Mouse (Mus musculus): ENCODE data around the gene N4bp3. TPM values are rescaled to one million over a fixed set of nuclear protein-coding genes. Genes with fewer than 3 reads are reported as not detected.
A peak's percentile ranks its signal among the peaks of the same experiment; 100 is the strongest.

N4bp3 gene
- polyA plus RNA-seq, 1 experiment: 19.9 TPM

- H3K9me3 ChIP-seq (replicated peaks; ENCODE audit: control insufficient read depth, insufficient read depth, low read length, poor library complexity, severe bottlenecking): no peaks in the 10 kb centered on the region
- no peaks in the 10 kb centered on the region for H3K4me1 ChIP-seq (ENCODE audit: control insufficient read depth, insufficient read depth, low read length)
- no peak overlapping the region for H3K9ac ChIP-seq (ENCODE audit: low read depth, poor library complexity, severe bottlenecking)
- peaks cover 8% of the 10 kb centered on the region for H3K36me3 ChIP-seq (ENCODE audit: control insufficient read depth, insufficient read depth, low read length, poor library complexity, severe bottlenecking)
- H3K27me3 ChIP-seq (ENCODE audit: control insufficient read depth, insufficient read depth, low read length, poor library complexity, severe bottlenecking): no peaks in the 10 kb centered on the region
- TF ChIP-seq EP300 (IDR thresholded peaks at IDR 0.05; ENCODE audit: insufficient read depth, low read depth, low read length) (no peak), POLR2A (IDR thresholded peaks at IDR 0.05; ENCODE audit: insufficient read depth, low read length) (no peak), CTCF (IDR thresholded peaks at IDR 0.05; ENCODE audit: low read depth, low read length) (no peak)
- no peak overlapping the region for H3K27ac ChIP-seq (ENCODE audit: insufficient read depth, low read length)
- no peak overlapping the region for H3K4me3 ChIP-seq (ENCODE audit: low read depth, low read length)
These were observed 31.3 kb upstream of the N4bp3 start for GRCm38 (mm10) chr11:51681976-51682374.

- peaks cover 8% of the 10 kb centered on the region for H3K36me3 ChIP-seq (ENCODE audit: control insufficient read depth, insufficient read depth, low read length, poor library complexity, severe bottlenecking)
- no peak overlapping the region for H3K4me3 ChIP-seq (ENCODE audit: low read depth, low read length)
- no peak for TF ChIP-seq EP300 (IDR thresholded peaks at IDR 0.05; ENCODE audit: insufficient read depth, low read depth, low read length)
- peak; percentile 87 for TF ChIP-seq CTCF (IDR thresholded peaks at IDR 0.05; ENCODE audit: low read depth, low read length)
- TF ChIP-seq POLR2A (IDR thresholded peaks at IDR 0.05; ENCODE audit: insufficient read depth, low read length): no peak
- H3K4me1 ChIP-seq (ENCODE audit: control insufficient read depth, insufficient read depth, low read length): no peaks in the 10 kb centered on the region
- H3K27me3 ChIP-seq (ENCODE audit: control insufficient read depth, insufficient read depth, low read length, poor library complexity, severe bottlenecking): no peaks in the 10 kb centered on the region
- no peaks in the 10 kb centered on the region for H3K9me3 ChIP-seq (replicated peaks; ENCODE audit: control insufficient read depth, insufficient read depth, low read length, poor library complexity, severe bottlenecking)
- H3K9ac ChIP-seq (ENCODE audit: low read depth, poor library complexity, severe bottlenecking): no peak overlapping the region
- H3K27ac ChIP-seq (ENCODE audit: insufficient read depth, low read length): no peak overlapping the region
These were observed 30.8 kb upstream of the N4bp3 start for GRCm38 (mm10) chr11:51681324-51681975.

- no peak for TF ChIP-seq POLR2A (IDR thresholded peaks at IDR 0.05; ENCODE audit: insufficient read depth, low read length)
- TF ChIP-seq CTCF (IDR thresholded peaks at IDR 0.05; ENCODE audit: low read depth, low read length): no peak
- TF ChIP-seq EP300 (IDR thresholded peaks at IDR 0.05; ENCODE audit: insufficient read depth, low read depth, low read length): no peak
- Histone ChIP-seq H3K27me3 (ENCODE audit: control insufficient read depth, insufficient read depth, low read length, poor library complexity, severe bottlenecking) (no peaks in the 10 kb centered on the region), H3K4me1 (ENCODE audit: control insufficient read depth, insufficient read depth, low read length) (no peaks in the 10 kb centered on the region), H3K9ac (ENCODE audit: low read depth, poor library complexity, severe bottlenecking) (no peak overlapping the region), H3K4me3 (ENCODE audit: low read depth, low read length) (no peak overlapping the region), H3K27ac (ENCODE audit: insufficient read depth, low read length) (no peak overlapping the region), H3K36me3 (ENCODE audit: control insufficient read depth, insufficient read depth, low read length, poor library complexity, severe bottlenecking) (no peaks in the 10 kb centered on the region), H3K9me3 (replicated peaks; ENCODE audit: control insufficient read depth, insufficient read depth, low read length, poor library complexity, severe bottlenecking) (no peaks in the 10 kb centered on the region)
These were observed 28.8 kb upstream of the N4bp3 start for GRCm38 (mm10) chr11:51679466-51679865.

- Histone ChIP-seq H3K4me3 (ENCODE audit: low read depth, low read length) (no peak overlapping the region), H3K27me3 (ENCODE audit: control insufficient read depth, insufficient read depth, low read length, poor library complexity, severe bottlenecking) (no peaks in the 10 kb centered on the region), H3K4me1 (ENCODE audit: control insufficient read depth, insufficient read depth, low read length) (no peaks in the 10 kb centered on the region), H3K9me3 (replicated peaks; ENCODE audit: control insufficient read depth, insufficient read depth, low read length, poor library complexity, severe bottlenecking) (no peaks in the 10 kb centered on the region), H3K36me3 (ENCODE audit: control insufficient read depth, insufficient read depth, low read length, poor library complexity, severe bottlenecking) (no peaks in the 10 kb centered on the region), H3K9ac (ENCODE audit: low read depth, poor library complexity, severe bottlenecking) (no peak overlapping the region), H3K27ac (ENCODE audit: insufficient read depth, low read length) (no peak overlapping the region)
- TF ChIP-seq CTCF (IDR thresholded peaks at IDR 0.05; ENCODE audit: low read depth, low read length) (no peak), POLR2A (IDR thresholded peaks at IDR 0.05; ENCODE audit: insufficient read depth, low read length) (no peak), EP300 (IDR thresholded peaks at IDR 0.05; ENCODE audit: insufficient read depth, low read depth, low read length) (no peak)
These were observed 27.2 kb upstream of the N4bp3 start for GRCm38 (mm10) chr11:51677737-51678418.

- H3K4me3 ChIP-seq (ENCODE audit: low read depth, low read length): no peak overlapping the region
- no peak for TF ChIP-seq POLR2A (IDR thresholded peaks at IDR 0.05; ENCODE audit: insufficient read depth, low read length)
- TF ChIP-seq EP300 (IDR thresholded peaks at IDR 0.05; ENCODE audit: insufficient read depth, low read depth, low read length): no peak
- no peak for TF ChIP-seq CTCF (IDR thresholded peaks at IDR 0.05; ENCODE audit: low read depth, low read length)
- H3K27ac ChIP-seq (ENCODE audit: insufficient read depth, low read length): no peak overlapping the region
- H3K27me3 ChIP-seq (ENCODE audit: control insufficient read depth, insufficient read depth, low read length, poor library complexity, severe bottlenecking): no peaks in the 10 kb centered on the region
- H3K36me3 ChIP-seq (ENCODE audit: control insufficient read depth, insufficient read depth, low read length, poor library complexity, severe bottlenecking): no peaks in the 10 kb centered on the region
- H3K9ac ChIP-seq (ENCODE audit: low read depth, poor library complexity, severe bottlenecking): no peak overlapping the region
- no peaks in the 10 kb centered on the region for H3K9me3 ChIP-seq (replicated peaks; ENCODE audit: control insufficient read depth, insufficient read depth, low read length, poor library complexity, severe bottlenecking)
- no peaks in the 10 kb centered on the region for H3K4me1 ChIP-seq (ENCODE audit: control insufficient read depth, insufficient read depth, low read length)
These were observed 24.7 kb upstream of the N4bp3 start for GRCm38 (mm10) chr11:51675386-51675785.

GRCm38 (mm10) chr11:51673291-51673690 is 22.6 kb upstream of the N4bp3 start:
- H3K27ac ChIP-seq (ENCODE audit: insufficient read depth, low read length): peak overlapping the region; percentile 80
- H3K9ac ChIP-seq (ENCODE audit: low read depth, poor library complexity, severe bottlenecking): peak overlapping the region; percentile 64
- TF ChIP-seq CTCF (IDR thresholded peaks at IDR 0.05; ENCODE audit: low read depth, low read length) (no peak), POLR2A (IDR thresholded peaks at IDR 0.05; ENCODE audit: insufficient read depth, low read length) (no peak), EP300 (IDR thresholded peaks at IDR 0.05; ENCODE audit: insufficient read depth, low read depth, low read length) (no peak)
- no peak overlapping the region for H3K4me3 ChIP-seq (ENCODE audit: low read depth, low read length)
- H3K9me3 ChIP-seq (replicated peaks; ENCODE audit: control insufficient read depth, insufficient read depth, low read length, poor library complexity, severe bottlenecking): peaks cover 2% of the 10 kb centered on the region; the same call in 1 of the 2 replicates
- no peaks in the 10 kb centered on the region for H3K27me3 ChIP-seq (ENCODE audit: control insufficient read depth, insufficient read depth, low read length, poor library complexity, severe bottlenecking)
- no peaks in the 10 kb centered on the region for H3K36me3 ChIP-seq (ENCODE audit: control insufficient read depth, insufficient read depth, low read length, poor library complexity, severe bottlenecking)
- no peaks in the 10 kb centered on the region for H3K4me1 ChIP-seq (ENCODE audit: control insufficient read depth, insufficient read depth, low read length)
